Mouse (Mus musculus) heart, postnatal 4 days (tissue): ENCODE results near the gene Adck2. TPM values are rescaled to one million over a fixed set of nuclear protein-coding genes. Genes with fewer than 3 reads are reported as not detected.

Experiments
- DNase-seq: peaks from one replicate; pipeline ENCODE4 v3.0.0; 2021
- total RNA-seq, 2 experiments: library from RNA; stranded (reverse); gene quantifications; 2 replicates each; pipeline ENCODE4 v1.2.3; 2021

Adck2 gene
- 10 to 100 TPM; 15.9 to 16.6 TPM for total RNA-seq

DNA sequence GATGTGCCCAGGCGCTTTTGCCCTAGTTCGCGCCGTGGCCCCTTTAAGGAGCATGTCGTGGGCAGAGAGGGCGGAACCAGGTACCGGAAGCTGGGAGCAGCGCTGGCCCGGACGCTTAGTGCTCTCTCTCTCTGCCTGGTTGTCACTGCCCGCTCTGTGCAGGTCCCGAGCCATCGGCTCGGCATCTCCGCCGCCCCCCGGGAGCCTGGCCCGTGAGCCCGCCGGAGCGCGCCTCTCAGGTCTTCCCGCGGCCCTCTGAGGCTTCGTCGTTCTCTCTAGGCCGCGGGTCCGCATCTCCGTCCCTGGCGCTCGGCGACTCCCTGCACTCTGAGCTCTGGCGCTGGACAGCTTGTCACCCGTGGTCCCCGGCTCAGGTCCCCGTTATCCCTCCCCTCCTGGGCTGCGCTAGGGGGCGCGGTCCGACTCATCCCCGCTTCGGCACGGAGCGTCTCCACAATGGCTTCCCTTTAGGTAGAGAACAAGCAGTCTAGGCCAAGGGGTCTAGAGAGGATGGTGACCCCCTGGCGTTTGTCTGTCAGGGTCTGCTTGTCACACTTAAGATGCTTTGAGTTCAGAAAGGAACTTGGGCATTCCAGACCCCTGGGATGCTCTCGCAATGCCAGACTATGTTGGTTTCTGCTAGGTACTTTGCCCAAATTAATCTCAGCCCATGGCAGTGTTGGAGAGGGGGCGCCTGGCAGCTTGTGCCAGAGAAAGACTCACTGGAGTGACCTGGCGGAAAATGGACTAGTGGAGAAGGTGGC, at the start of gene Adck2:
Adck2 (plus strand) TSS at position 83 of the 764 bp plus-strand sequence.
- peak; percentile 80 for DNase-seq

DNA sequence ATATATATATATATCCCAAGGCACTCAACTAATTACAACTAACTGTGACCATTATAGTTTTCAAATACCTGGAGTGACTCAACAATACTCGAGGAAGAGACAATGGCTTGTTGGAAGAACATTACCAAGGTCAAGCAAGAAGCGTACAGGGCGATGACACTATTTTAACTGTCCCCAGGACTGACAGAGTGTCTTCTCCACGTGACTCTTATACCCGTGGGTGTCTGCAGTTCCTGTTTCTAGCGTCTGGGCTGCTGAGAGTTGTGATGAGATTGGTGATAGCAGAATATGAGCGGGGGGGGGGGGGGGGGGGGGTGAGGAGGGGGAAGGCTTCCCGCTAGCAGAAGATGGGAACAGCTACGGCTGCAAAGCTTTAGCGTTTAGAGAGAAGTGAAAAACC, 46.9 kb upstream of the Adck2 start:
- no peak for DNase-seq

- peak; percentile 41 for DNase-seq
Observed at GRCm38 (mm10) chr6:39527337-39527784, 46.3 kb upstream of the Adck2 start.

DNA sequence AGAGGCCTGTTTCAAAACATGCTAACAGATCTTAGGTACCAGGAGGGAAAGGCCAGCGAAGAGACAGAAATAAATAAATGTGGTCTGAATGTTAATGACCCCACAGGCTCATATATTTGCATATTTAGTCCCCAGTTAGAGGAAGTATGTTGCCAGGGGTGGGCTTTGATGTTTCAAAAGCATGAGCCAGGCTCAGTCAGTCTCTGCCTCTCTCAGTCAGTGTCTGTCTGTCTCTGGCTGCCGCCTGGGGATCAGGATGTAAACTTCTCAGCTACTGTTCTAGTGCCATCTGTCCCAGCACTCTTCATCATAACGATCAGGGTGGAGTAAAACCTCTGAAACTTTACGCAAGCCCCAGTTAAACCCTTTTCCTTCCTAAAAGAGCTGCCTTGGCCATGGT, 45.9 kb upstream of the Adck2 start:
- DNase-seq: no peak

GRCm38 (mm10) chr6:39528671-39529535, 44.8 kb upstream of the Adck2 start:
- DNase-seq: peak; percentile 81

GRCm38 (mm10) chr6:39534944-39535343, 38.7 kb upstream of the Adck2 start:
- no peak for DNase-seq

DNA sequence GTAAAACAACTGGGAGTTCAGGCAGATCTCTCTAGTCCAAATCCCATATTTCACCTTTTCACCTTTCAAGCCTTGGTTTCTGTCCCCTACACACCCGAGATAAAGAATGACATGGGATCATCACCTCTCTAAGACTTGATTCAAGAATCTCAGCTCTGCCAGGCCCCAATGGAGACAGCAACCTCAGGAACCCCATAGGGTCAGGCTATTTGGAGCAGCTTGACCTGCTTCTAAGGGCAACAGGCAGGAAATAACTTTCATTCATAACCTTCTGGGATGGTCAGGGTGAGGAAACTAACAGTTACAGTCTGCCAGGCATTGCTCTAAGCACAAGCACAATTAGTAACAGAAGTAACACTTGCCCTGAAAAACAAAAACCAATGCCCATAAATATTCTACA, 37.1 kb upstream of the Adck2 start:
- no peak for DNase-seq

DNA sequence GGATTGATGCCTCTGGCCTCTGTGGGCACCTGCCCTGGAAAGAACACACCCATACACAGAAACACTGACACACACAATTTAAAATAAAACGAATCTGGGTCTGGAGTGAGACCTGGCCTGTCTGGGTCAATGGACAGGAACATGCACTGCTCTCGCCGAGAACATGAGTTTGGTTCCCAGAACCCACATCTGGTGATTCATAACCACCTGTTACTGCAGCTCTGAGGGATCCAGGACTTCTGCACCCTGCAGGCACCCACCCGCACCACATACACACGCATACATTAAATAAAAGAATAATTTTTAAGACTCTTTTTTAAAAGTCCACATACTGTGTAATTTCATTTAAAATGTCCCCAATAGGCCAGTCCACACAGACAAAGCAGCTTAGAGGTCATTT, 36.4 kb upstream of the Adck2 start:
- DNase-seq: no peak

DNA sequence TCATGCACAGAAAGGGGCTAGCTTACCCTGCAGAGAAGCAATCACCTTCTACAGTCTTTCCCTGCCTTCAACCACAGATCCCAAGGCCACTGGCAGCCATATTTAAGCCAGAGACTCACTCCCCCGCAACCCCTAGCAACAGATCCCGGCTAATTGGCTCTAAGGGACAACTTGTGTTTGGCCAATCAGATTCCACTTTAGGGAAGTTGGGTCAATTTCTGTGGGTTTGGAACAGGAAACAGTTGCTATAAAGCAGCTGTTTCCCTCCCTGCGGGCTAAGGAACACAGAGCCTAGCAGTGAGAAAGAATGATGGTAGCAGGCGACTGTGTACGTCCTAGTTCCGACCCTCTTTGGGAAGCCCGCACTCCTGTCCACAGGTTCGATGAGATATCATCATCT, 35.4 kb upstream of the Adck2 start:
- peak; percentile 26 for DNase-seq

DNA sequence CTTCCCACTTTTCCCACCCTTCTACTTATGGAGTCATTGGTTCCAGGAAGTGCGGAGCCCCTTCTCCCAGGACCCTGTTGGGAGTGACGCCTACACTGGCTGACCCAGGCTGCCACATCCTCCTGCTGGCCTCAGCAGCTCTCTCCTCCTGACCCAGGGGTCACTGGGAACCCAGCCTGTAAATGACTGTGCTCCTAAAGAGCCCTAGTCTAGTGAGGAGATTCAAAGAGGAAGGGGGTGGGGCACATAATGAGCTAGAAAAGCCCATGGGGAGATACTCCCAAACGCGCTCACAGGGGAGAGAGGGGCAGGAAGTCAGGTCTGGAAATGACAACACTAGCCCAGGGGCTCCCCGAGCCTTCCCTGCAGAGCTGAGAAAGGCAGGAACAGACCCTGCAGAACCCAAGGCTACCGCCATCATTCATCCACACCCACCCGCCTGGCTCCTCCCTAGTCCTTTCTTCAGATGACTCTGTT, 34.0 kb upstream of the Adck2 start:
- DNase-seq: peak; percentile 73

DNA sequence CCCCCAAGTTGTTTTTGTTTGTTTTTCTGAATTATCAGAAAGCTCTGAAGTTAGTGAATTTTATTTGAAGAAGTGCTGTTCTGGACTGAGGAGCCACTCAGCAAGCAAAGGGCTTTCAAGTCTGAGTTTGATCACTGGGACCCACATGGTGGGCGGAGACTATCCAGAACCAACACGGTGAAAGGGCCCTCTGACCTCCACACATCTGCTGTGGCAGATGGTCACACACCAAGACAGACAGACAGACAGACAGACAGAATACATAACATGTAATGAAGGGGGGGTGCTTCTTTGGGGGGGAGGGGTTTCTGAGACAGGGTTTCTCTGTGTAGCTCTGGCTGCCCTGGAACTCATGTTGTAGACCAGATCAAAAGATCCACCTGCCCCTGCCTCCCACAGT, 33.1 kb upstream of the Adck2 start:
- DNase-seq: no peak

GRCm38 (mm10) chr6:39542631-39543597, 30.8 kb upstream of the Adck2 start:
- DNase-seq: peak; percentile 93

DNA sequence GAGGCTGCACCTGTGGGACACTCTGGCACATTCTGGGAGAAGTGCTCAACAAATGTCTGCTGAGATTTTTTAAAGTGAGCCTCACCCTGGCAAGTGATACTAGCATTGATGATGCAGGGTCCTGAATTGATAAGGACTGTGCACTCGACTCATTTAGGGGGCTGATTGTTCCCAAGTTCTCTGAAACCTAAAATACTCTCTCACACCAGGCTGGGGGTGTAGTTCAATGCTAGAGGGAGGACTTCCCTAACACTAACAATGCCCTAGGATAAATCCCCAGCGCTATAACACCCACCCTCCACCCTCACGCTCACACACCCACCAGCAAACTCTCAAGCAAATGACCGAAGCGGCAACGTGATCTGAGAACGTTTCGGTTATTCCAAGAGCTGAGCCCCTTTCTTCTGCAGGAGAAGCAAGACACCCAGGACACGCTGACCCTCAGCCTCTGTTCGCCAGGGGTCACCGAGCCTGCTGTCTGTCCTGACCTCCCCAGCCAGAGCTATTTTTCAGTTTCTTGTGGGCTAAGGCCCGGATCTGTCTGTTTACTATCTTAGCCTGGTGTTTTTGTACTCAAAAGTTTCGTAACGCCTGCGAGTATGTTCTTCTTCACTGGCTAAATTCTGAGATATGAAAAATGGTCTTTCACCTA, 29.8 kb upstream of the Adck2 start:
- DNase-seq: no peak

DNA sequence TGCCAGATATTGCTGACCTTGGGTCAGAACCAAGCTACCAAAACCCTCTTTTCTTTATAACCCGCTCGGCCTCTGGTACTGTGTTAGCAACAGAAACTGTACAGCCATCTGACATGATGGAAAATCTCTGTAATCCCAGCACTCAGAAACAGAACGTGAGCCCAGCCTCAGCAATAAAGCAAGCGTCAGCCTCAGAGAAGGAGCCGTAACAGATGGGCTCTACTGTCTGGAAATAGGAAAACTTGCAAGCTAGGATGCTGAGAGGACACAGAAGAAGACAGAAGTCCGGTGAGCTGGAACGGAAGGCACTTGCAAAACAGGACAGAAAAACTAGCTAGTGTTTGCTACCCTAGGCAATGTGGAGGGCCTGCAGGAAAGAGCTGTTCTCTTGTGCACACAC, 28.2 kb upstream of the Adck2 start:
- DNase-seq: no peak

DNA sequence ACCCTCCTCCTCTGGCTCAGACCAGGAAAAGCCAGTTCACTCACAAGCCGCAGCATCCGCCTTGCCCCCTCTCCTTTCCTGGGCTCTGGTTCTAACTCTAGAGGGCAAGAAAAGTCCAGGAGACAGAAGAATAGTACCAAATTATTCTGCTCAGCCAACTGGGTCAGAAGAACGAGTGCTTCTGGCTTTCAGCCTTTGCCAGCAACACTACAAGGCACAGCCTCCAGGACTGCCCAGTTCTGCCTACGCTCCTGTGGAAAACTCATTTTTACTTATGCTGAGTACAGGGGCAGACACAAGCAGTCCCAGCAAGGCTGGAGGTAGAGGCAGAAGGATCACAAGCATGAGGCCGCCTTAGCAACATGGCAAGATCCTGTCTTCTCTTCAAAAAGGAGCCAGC, 25.6 kb upstream of the Adck2 start:
- DNase-seq: no peak

GRCm38 (mm10) chr6:39551981-39552636, 21.6 kb upstream of the Adck2 start:
- DNase-seq: no peak

- no peak for DNase-seq
Observed at GRCm38 (mm10) chr6:39554888-39555647, 18.6 kb upstream of the Adck2 start.

DNA sequence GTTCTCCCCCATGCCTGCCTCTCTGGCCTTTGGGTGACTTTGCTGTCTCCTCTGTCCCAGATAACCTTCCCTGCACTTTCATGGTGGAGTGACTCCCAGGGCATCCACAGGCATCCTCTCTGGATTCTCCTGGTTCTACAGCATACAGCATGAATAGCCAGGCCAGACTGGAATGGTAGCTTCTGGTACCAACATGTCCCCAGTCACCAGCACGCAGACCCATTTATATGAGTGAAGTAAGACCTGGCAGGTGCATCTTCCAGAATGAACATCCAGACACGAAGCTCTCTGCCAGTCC, 18.1 kb upstream of the Adck2 start:
- no peak for DNase-seq

- DNase-seq: peak; percentile 58
Observed at GRCm38 (mm10) chr6:39556900-39557659, 16.6 kb upstream of the Adck2 start.

DNA sequence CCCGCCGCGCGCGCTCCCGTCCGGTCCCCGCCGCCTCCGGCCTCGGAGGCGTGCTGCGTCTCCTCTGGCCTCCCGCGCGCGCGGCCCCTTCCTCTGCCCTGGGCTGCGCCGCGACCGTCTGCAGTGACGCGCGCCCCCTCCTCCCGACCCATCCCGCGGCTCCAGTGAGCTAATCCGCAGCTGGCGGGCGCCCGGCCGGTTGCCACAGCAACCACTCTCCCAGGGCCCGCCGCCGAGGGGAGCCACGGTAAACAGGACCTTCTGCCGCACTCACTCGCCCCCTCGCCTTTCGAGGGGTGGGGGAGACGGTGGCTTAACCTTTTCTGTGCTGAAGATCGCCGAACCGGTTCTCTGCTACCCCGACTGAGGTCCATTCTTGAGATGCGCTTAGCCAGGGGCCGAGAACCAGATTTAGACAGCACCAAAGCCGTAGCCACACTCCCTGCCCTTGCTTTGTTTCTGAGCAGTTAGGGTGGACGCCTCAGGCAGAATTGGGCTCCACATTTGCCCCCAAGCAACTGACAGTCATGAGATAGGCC, 15.9 kb upstream of the Adck2 start, which contains the start of gene Dennd2a:
Dennd2a (minus strand) TSS at position 145 of the 539 bp plus-strand sequence.
- peak; percentile 90 for DNase-seq
